18 mouse cellular contexts compared by ENCODE assay signal in the genomic region with DNA sequence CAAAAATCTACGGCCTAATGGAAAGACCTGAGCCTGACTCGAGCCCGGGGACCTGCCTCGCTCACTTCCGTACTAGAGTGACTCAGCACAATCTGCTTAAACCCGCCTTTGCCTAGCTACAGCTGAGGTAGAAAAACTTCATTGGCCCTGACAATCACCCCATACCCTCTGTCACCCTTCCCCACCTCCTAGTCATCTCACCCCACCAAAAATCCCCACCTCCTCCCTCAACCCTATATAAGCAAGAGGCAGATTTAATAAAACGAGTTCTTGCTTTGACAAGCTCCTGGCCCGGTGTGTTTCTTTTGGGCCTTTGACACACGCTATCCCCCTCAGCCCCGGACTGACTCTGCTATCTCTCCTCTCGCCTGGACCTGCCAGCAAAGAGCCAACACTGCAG. TPM values are rescaled to one million over a fixed set of nuclear protein-coding genes. Genes with fewer than 3 reads are reported as not detected.
DNase-seq lines count a peak whose midpoint lies in the region; ATAC-seq and TF ChIP-seq lines count a peak whose summit lies in the region.
"Had no signal": no experiment of that assay in that cellular context is flagged by ENCODE, and none has a peak within 500 bp of the region (broad histone marks: within the 10 kb centered on the region; RNA-seq: fewer than 3 reads in every experiment).

No protein-coding gene starts in this region.

- H3K27ac ChIP-seq in heart, postnatal 0 days (ENCODE audit: low read depth): peak overlapping the region; percentile 18
- no peak overlapping the region for H3K27ac ChIP-seq in CH12.LX (ENCODE audit: insufficient read depth, low read depth)
- H3K27ac ChIP-seq in forebrain, postnatal 0 days (ENCODE audit: low read depth, low read length): no peak overlapping the region
- H3K27ac ChIP-seq: forebrain, embryonic 15.5 days; hindbrain, postnatal 0 days; limb, embryonic 15.5 days; neural tube, embryonic 12.5 days; stomach, postnatal 0 days had no signal

- in situ Hi-C loops in CH12.LX (cut with MboI; ENCODE audit: low pct_ligation_motif_present, low pct_unique_long_range_greater_than_20kb, low sequenced_read_pairs): no loop called here

- H3K4me2 ChIP-seq in heart, postnatal 0 days (ENCODE audit: low read depth, low read length): no peak overlapping the region
- no peak overlapping the region for H3K4me2 ChIP-seq in CH12.LX (ENCODE audit: insufficient read depth, low read depth, poor library complexity, severe bottlenecking)
- H3K4me2 ChIP-seq in forebrain, postnatal 0 days (ENCODE audit: low read depth): no peak overlapping the region
- H3K4me2 ChIP-seq: forebrain, embryonic 15.5 days; limb, embryonic 15.5 days; lung, embryonic 14.5 days; neural tube, embryonic 12.5 days had no signal

- TF ChIP-seq POLR2A in CH12.LX (IDR thresholded peaks at IDR 0.05; ENCODE audit: low read depth, low read length): peak; percentile 59; the same call in 1 of the 2 replicates

- H3K27me3 ChIP-seq in heart, postnatal 0 days (ENCODE audit: control insufficient read depth, insufficient read depth, low read length): no peaks in the 10 kb centered on the region
- H3K27me3 ChIP-seq in CH12.LX (replicated peaks): no peaks in the 10 kb centered on the region
- no peaks in the 10 kb centered on the region for H3K27me3 ChIP-seq in forebrain, postnatal 0 days (ENCODE audit: insufficient read depth, low read length)
- H3K27me3 ChIP-seq: limb, embryonic 15.5 days; neural tube, embryonic 12.5 days had no signal

- no peak for TF ChIP-seq EP300 in heart, postnatal 0 days (IDR thresholded peaks at IDR 0.05; ENCODE audit: low read depth)
- no peak for TF ChIP-seq EP300 in CH12.LX (IDR thresholded peaks at IDR 0.05; ENCODE audit: low read length)

- H3K9me3 ChIP-seq in heart, postnatal 0 days (replicated peaks; ENCODE audit: control insufficient read depth, low read length): no peaks in the 10 kb centered on the region
- H3K9me3 ChIP-seq in CH12.LX (replicated peaks; ENCODE audit: low read length): peaks cover 17% of the 10 kb centered on the region
- H3K9me3 ChIP-seq in forebrain, postnatal 0 days (ENCODE audit: low read length): no peaks in the 10 kb centered on the region
- H3K9me3 ChIP-seq: forebrain, embryonic 15.5 days; limb, embryonic 15.5 days; neural tube, embryonic 12.5 days had no signal

- TF ChIP-seq RAD21 in CH12.LX (IDR thresholded peaks at IDR 0.05; ENCODE audit: low read depth, low read length): no peak

- peaks cover 19% of the 10 kb centered on the region for H3K4me1 ChIP-seq in heart, postnatal 0 days (ENCODE audit: control insufficient read depth, insufficient read depth)
- peaks cover 10 to 32% of the 10 kb centered on the region in 2 experiments for H3K4me1 ChIP-seq in CH12.LX (ENCODE audit: control insufficient read depth in 1 of 2, insufficient read depth in 2 of 2)
- no peaks in the 10 kb centered on the region for H3K4me1 ChIP-seq in forebrain, postnatal 0 days (ENCODE audit: insufficient read depth)

- dilution Hi-C loops in CH12.LX (cut with MboI; ENCODE audit: extremely low pct_ligation_motif_present, extremely low pct_unique_long_range_greater_than_20kb, low sequenced_read_pairs): no loop called here

- H3K79me2 ChIP-seq in CH12.LX (replicated peaks; ENCODE audit: control insufficient read depth, extremely low read depth, insufficient read depth, poor library complexity, severe bottlenecking): no peaks in the 10 kb centered on the region

- H3K4me3 ChIP-seq in heart, postnatal 0 days (ENCODE audit: low read depth, low read length): no peak overlapping the region
- H3K4me3 ChIP-seq in CH12.LX (replicated peaks in 1 of 3; ENCODE audit: low read depth in 2 of 3, low read length in 2 of 3, poor library complexity in 1 of 3): no peak overlapping the region
- no peak overlapping the region for H3K4me3 ChIP-seq in forebrain, postnatal 0 days (ENCODE audit: low read depth, low read length)
- H3K4me3 ChIP-seq: forebrain, embryonic 15.5 days; limb, embryonic 15.5 days; neural tube, embryonic 12.5 days had no signal

- H3K36me3 ChIP-seq in heart, postnatal 0 days (replicated peaks; ENCODE audit: control insufficient read depth, insufficient read depth, low read length): no peaks in the 10 kb centered on the region
- no peaks in the 10 kb centered on the region for H3K36me3 ChIP-seq in CH12.LX (replicated peaks in 1 of 2; ENCODE audit: control insufficient read depth in 1 of 2, insufficient read depth in 1 of 2, low read length in 1 of 2)
- H3K36me3 ChIP-seq in forebrain, postnatal 0 days (ENCODE audit: insufficient read depth): peaks cover 41% of the 10 kb centered on the region
- H3K36me3 ChIP-seq: limb, embryonic 15.5 days; neural tube, embryonic 12.5 days had no signal

- H3K9ac ChIP-seq in heart, postnatal 0 days (replicated peaks; ENCODE audit: low read depth, low read length): no peak overlapping the region
- no peak overlapping the region for H3K9ac ChIP-seq in CH12.LX (ENCODE audit: insufficient read depth, low read depth)
- no peak overlapping the region for H3K9ac ChIP-seq in forebrain, postnatal 0 days
- H3K9ac ChIP-seq: forebrain, embryonic 15.5 days; limb, embryonic 15.5 days; lung, embryonic 14.5 days; neural tube, embryonic 12.5 days had no signal

- peak; percentile 50 for ATAC-seq in heart, postnatal 0 days (ENCODE audit: insufficient read depth, low read depth)
- peak; percentile 70 for ATAC-seq in common myeloid progenitor, adult 5-6 weeks (replicated peaks; ENCODE audit: low read depth, poor library complexity, severe bottlenecking)
- ATAC-seq in forebrain, postnatal 0 days: no peak
- ATAC-seq: activated CD4-positive, CD25-positive, alpha-beta regulatory T cell, adult 4 months; forebrain, embryonic 15.5 days; hindbrain, postnatal 0 days had no signal

- peak; percentile 21 for DNase-seq in heart, postnatal 0 days (ENCODE audit: low spot score)
- DNase-seq in heart, adult 8-10 months (ENCODE audit: low spot score): no peak
- DNase-seq in 416B (ENCODE audit: low read depth) (peak; percentile 57), CH12.LX (ENCODE audit: extremely low read depth) (peak; percentile 65)
- DNase-seq in forebrain, postnatal 0 days: no peak
- no peak for DNase-seq in thymus, postnatal 0 days (ENCODE audit: low spot score)
- no peak for DNase-seq in gastrocnemius, adult 18-20 months (ENCODE audit: low spot score)
- DNase-seq: cerebellum, adult 11-12 months; gastrocnemius, postnatal 36 days; lung, embryonic 14.5 days; thymus, postnatal 36 days had no signal

- TF ChIP-seq CTCF in heart, postnatal 0 days (IDR thresholded peaks at IDR 0.05; ENCODE audit: low read depth): no peak
- TF ChIP-seq CTCF in CH12.LX (conservative IDR thresholded peaks at IDR 0.05 in 1 of 2, IDR thresholded peaks at IDR 0.05 in 1 of 2; ENCODE audit: low read depth in 2 of 2, low read length in 2 of 2): no peak
- no peak for TF ChIP-seq CTCF in forebrain, postnatal 0 days (IDR thresholded peaks at IDR 0.05; ENCODE audit: low read depth)

- 32% methylated on average over 11 of the region's 11 CpGs for WGBS in heart, postnatal 0 days
- WGBS in forebrain, postnatal 0 days: 74% methylated on average over 11 of the region's 11 CpGs

TF ChIP-seq in CH12.LX, 34 proteins besides CTCF, POLR2A, EP300 and RAD21 (continues in another document):
- peak; percentile 83 for TF ChIP-seq CHD2 (IDR thresholded peaks at IDR 0.05; ENCODE audit: low read length)
- TF ChIP-seq MXI1 (IDR thresholded peaks at IDR 0.05; ENCODE audit: low read depth, low read length): no peak
- no peak for TF ChIP-seq HCFC1 (IDR thresholded peaks at IDR 0.05; ENCODE audit: low read depth, low read length)
- no peak for TF ChIP-seq RCOR1 (conservative IDR thresholded peaks at IDR 0.05; ENCODE audit: low read depth, low read length)
- no peak for TF ChIP-seq IRF4 (IDR thresholded peaks at IDR 0.05; ENCODE audit: low read depth, low read length)
- no peak for TF ChIP-seq ZKSCAN1 (IDR thresholded peaks at IDR 0.05; ENCODE audit: borderline replicate concordance, low read depth, low read length)
- no peak for TF ChIP-seq MEF2A (IDR thresholded peaks at IDR 0.05; ENCODE audit: borderline replicate concordance, low read depth, low read length)
- no peak for TF ChIP-seq ZC3H11A (IDR thresholded peaks at IDR 0.05; ENCODE audit: low read depth, low read length)
- TF ChIP-seq JUN (IDR thresholded peaks at IDR 0.05; ENCODE audit: insufficient read depth, low read depth, low read length): no peak
- no peak for TF ChIP-seq MAX (IDR thresholded peaks at IDR 0.05; ENCODE audit: low read length)
- no peak for TF ChIP-seq BHLHE40 (IDR thresholded peaks at IDR 0.05; ENCODE audit: low read depth, low read length)
- no peak for TF ChIP-seq SMC3 (IDR thresholded peaks at IDR 0.05; ENCODE audit: low read depth, low read length)
- no peak for TF ChIP-seq USF1 (IDR thresholded peaks at IDR 0.05; ENCODE audit: low read depth, low read length)
- no peak for TF ChIP-seq KAT2A (IDR thresholded peaks at IDR 0.05; ENCODE audit: insufficient replicate concordance, low read length)
- TF ChIP-seq NRF1 (IDR thresholded peaks at IDR 0.05; ENCODE audit: low read depth, low read length): no peak
- TF ChIP-seq ETS1 (conservative IDR thresholded peaks at IDR 0.05; ENCODE audit: low read depth, low read length): no peak
- no peak for TF ChIP-seq MAZ (IDR thresholded peaks at IDR 0.05; ENCODE audit: low read depth, low read length)
- TF ChIP-seq PAX5 (IDR thresholded peaks at IDR 0.05; ENCODE audit: low read length): no peak
- peak; percentile 58; the same call in 1 of the 2 replicates for TF ChIP-seq TBP (conservative IDR thresholded peaks at IDR 0.05; ENCODE audit: low read depth, low read length)
- TF ChIP-seq ZMIZ1 (IDR thresholded peaks at IDR 0.05; ENCODE audit: low read depth, low read length): no peak
- no peak for TF ChIP-seq UBTF (IDR thresholded peaks at IDR 0.05; ENCODE audit: low read depth, low read length)
- TF ChIP-seq NELFE (IDR thresholded peaks at IDR 0.05; ENCODE audit: low read depth, low read length): no peak
- peak; percentile 94 for TF ChIP-seq MAFK (IDR thresholded peaks at IDR 0.05; ENCODE audit: insufficient replicate concordance, low read length)

RNA-seq across cellular contexts. Expression of a gene that starts 18.6 kb away (rescaled TPM):
- total RNA-seq in heart, postnatal 0 days (2014; rRNA removed; ENCODE audit: low replicate concordance): 4.6 and 6.2 TPM in 2 replicates
- 0.85 and 0.93 TPM in 2 replicates for polyA plus RNA-seq in heart, postnatal 0 days (2015; fragmentation: Nextera tagmentation; extraction: Ambion mirVana)
- total RNA-seq in heart, adult 8-10 months (2022): 1 to 10 TPM in 3 of 4 experiments, under 1 TPM in 1; 0.92 to 1.8 (median 1.3) TPM
- total RNA-seq in CH12.LX (2012; rRNA removed) (0.59 and 1.1 TPM in 2 replicates), CH12.LX (2014; rRNA removed) (0.12 TPM in 2 replicates)
- polyA plus RNA-seq in CH12.LX (2012; ENCODE audit: insufficient read length, low read depth): 0.27 and 0.29 TPM in 2 replicates
- total RNA-seq in common myeloid progenitor, adult 5-6 weeks (2017): 4.1 and 5.3 TPM in 2 replicates
- total RNA-seq in forebrain, postnatal 0 days (2014; rRNA removed): 0.77 and 1.5 TPM in 2 replicates
- polyA plus RNA-seq in forebrain, postnatal 0 days (2015; fragmentation: Nextera tagmentation; extraction: Ambion mirVana): 0.47 and 0.67 TPM in 2 replicates
- polyA plus RNA-seq in thymus, postnatal 0 days (2015; fragmentation: Nextera tagmentation; extraction: Ambion mirVana): 2.1 and 2.2 TPM in 2 replicates
- total RNA-seq in gastrocnemius, adult 18-20 months (2021): under 1 TPM; 0.39 to 0.83 TPM

Comparison
In these comparisons a context has a peak if more than half of its experiments do, and no peak if none do; other contexts are left out.
1. DNase-seq: peak in heart, postnatal 0 days (single experiment), 416B (single experiment) and CH12.LX (single experiment); none in heart, adult 8-10 months (single experiment), forebrain, postnatal 0 days (single experiment), thymus, postnatal 0 days (single experiment) and gastrocnemius, adult 18-20 months (single experiment).